Mouse (Mus musculus): ENCODE measurements around the gene Coa4.

GRCm38 (mm10) chr7:100496791-100497190 lies 40.1 kb upstream of the Coa4 start:
- TF ChIP-seq CTCF (IDR thresholded peaks at IDR 0.05; ENCODE audit: insufficient read depth, low read depth, low read length) (no peak), POLR2A (IDR thresholded peaks at IDR 0.05; ENCODE audit: insufficient read depth, low read depth, low read length) (no peak)
